Mouse (Mus musculus): ENCODE measurements around the gene Nrip2. TPM values are rescaled to one million over a fixed set of nuclear protein-coding genes. Genes with fewer than 3 reads are reported as not detected.

The Nrip2 gene
- polyA plus RNA-seq, 1 experiment from 2014 or later = 8.3 TPM

- Histone ChIP-seq H3K4me3 (replicated peaks; ENCODE audit: low read length) (peak overlapping the region; percentile 90), H3K27ac (ENCODE audit: low read length) (no peak overlapping the region), H3K27me3 (replicated peaks; ENCODE audit: control insufficient read depth, insufficient read depth, low read length) (no peaks in the 10 kb centered on the region), H3K4me2 (ENCODE audit: low read length) (peak overlapping the region; percentile 66), H3K9ac (replicated peaks; ENCODE audit: low read depth, low read length) (peak overlapping the region; percentile 40), H3K36me3 (ENCODE audit: control insufficient read depth, insufficient read depth) (peaks cover 18% of the 10 kb centered on the region), H3K9me3 (ENCODE audit: control insufficient read depth, low read length) (no peaks in the 10 kb centered on the region), H3K4me1 (replicated peaks; ENCODE audit: control insufficient read depth, insufficient read depth, low read length) (peaks cover 16% of the 10 kb centered on the region)
- 30% methylated on average over 18 of the region's 18 CpGs for WGBS
- peak; percentile 45; the same call in 1 of the 2 replicates for ATAC-seq
Observed at GRCm38 (mm10) chr6:128438871-128439341, 39.8 kb downstream of the Nrip2 start.

- no peak overlapping the region for H3K9ac ChIP-seq (replicated peaks; ENCODE audit: low read depth, low read length)
- no peaks in the 10 kb centered on the region for H3K27me3 ChIP-seq (replicated peaks; ENCODE audit: control insufficient read depth, insufficient read depth, low read length)
- H3K4me3 ChIP-seq (replicated peaks; ENCODE audit: low read length) = no peak overlapping the region
- H3K4me1 ChIP-seq (replicated peaks; ENCODE audit: control insufficient read depth, insufficient read depth, low read length) = peaks cover 16% of the 10 kb centered on the region
- no peaks in the 10 kb centered on the region for H3K9me3 ChIP-seq (ENCODE audit: control insufficient read depth, low read length)
- H3K36me3 ChIP-seq (ENCODE audit: control insufficient read depth, insufficient read depth) = peaks cover 6% of the 10 kb centered on the region
- H3K4me2 ChIP-seq (ENCODE audit: low read length) = no peak overlapping the region
- WGBS = 91% methylated on average over 2 of the region's 2 CpGs
- ATAC-seq = no peak
- H3K27ac ChIP-seq (ENCODE audit: low read length) = no peak overlapping the region
Observed at GRCm38 (mm10) chr6:128440238-128440637, 41.1 kb downstream of the Nrip2 start.

- peak; percentile 77 for ATAC-seq
- Histone ChIP-seq H3K4me3 (replicated peaks; ENCODE audit: low read length) (no peak overlapping the region), H3K4me2 (ENCODE audit: low read length) (peak overlapping the region; percentile 37), H3K9me3 (ENCODE audit: control insufficient read depth, low read length) (no peaks in the 10 kb centered on the region), H3K36me3 (ENCODE audit: control insufficient read depth, insufficient read depth) (no peaks in the 10 kb centered on the region), H3K4me1 (replicated peaks; ENCODE audit: control insufficient read depth, insufficient read depth, low read length) (peaks cover 8% of the 10 kb centered on the region), H3K9ac (replicated peaks; ENCODE audit: low read depth, low read length) (no peak overlapping the region), H3K27ac (ENCODE audit: low read length) (no peak overlapping the region), H3K27me3 (replicated peaks; ENCODE audit: control insufficient read depth, insufficient read depth, low read length) (no peaks in the 10 kb centered on the region)
- 9% methylated on average over 14 of the region's 14 CpGs for WGBS
Observed at GRCm38 (mm10) chr6:128445761-128446535, 46.9 kb downstream of the Nrip2 start.

GRCm38 (mm10) chr6:128447063-128447462 lies 48.0 kb downstream of the Nrip2 start:
- no peaks in the 10 kb centered on the region for H3K9me3 ChIP-seq (ENCODE audit: control insufficient read depth, low read length)
- H3K27me3 ChIP-seq (replicated peaks; ENCODE audit: control insufficient read depth, insufficient read depth, low read length) = no peaks in the 10 kb centered on the region
- WGBS = 98% methylated on average over 5 of the region's 5 CpGs
- no peak overlapping the region for H3K4me3 ChIP-seq (replicated peaks; ENCODE audit: low read length)
- no peak overlapping the region for H3K9ac ChIP-seq (replicated peaks; ENCODE audit: low read depth, low read length)
- H3K4me1 ChIP-seq (replicated peaks; ENCODE audit: control insufficient read depth, insufficient read depth, low read length) = peaks cover 8% of the 10 kb centered on the region
- H3K4me2 ChIP-seq (ENCODE audit: low read length) = no peak overlapping the region
- no peak overlapping the region for H3K27ac ChIP-seq (ENCODE audit: low read length)
- no peaks in the 10 kb centered on the region for H3K36me3 ChIP-seq (ENCODE audit: control insufficient read depth, insufficient read depth)
- ATAC-seq = no peak

GRCm38 (mm10) chr6:128455835-128456605 lies 56.9 kb downstream of the Nrip2 start:
- Histone ChIP-seq H3K27ac (ENCODE audit: low read length) (no peak overlapping the region), H3K27me3 (replicated peaks; ENCODE audit: control insufficient read depth, insufficient read depth, low read length) (no peaks in the 10 kb centered on the region), H3K4me2 (ENCODE audit: low read length) (no peak overlapping the region), H3K4me1 (replicated peaks; ENCODE audit: control insufficient read depth, insufficient read depth, low read length) (no peaks in the 10 kb centered on the region), H3K36me3 (ENCODE audit: control insufficient read depth, insufficient read depth) (no peaks in the 10 kb centered on the region), H3K9ac (replicated peaks; ENCODE audit: low read depth, low read length) (no peak overlapping the region), H3K9me3 (ENCODE audit: control insufficient read depth, low read length) (no peaks in the 10 kb centered on the region), H3K4me3 (replicated peaks; ENCODE audit: low read length) (no peak overlapping the region)
- 80% methylated on average over 12 of the region's 12 CpGs for WGBS
- ATAC-seq = no peak

GRCm38 (mm10) chr6:128457186-128457585 lies 58.1 kb downstream of the Nrip2 start:
- WGBS = 89% methylated on average over 5 of the region's 5 CpGs
- no peak for ATAC-seq
- no peaks in the 10 kb centered on the region for H3K9me3 ChIP-seq (ENCODE audit: control insufficient read depth, low read length)

GRCm38 (mm10) chr6:128460321-128460720 lies 61.2 kb downstream of the Nrip2 start:
- Histone ChIP-seq H3K27ac (ENCODE audit: low read length) (no peak overlapping the region), H3K4me1 (replicated peaks; ENCODE audit: control insufficient read depth, insufficient read depth, low read length) (no peaks in the 10 kb centered on the region), H3K27me3 (replicated peaks; ENCODE audit: control insufficient read depth, insufficient read depth, low read length) (no peaks in the 10 kb centered on the region), H3K9me3 (ENCODE audit: control insufficient read depth, low read length) (no peaks in the 10 kb centered on the region), H3K36me3 (ENCODE audit: control insufficient read depth, insufficient read depth) (no peaks in the 10 kb centered on the region), H3K4me3 (replicated peaks; ENCODE audit: low read length) (no peak overlapping the region), H3K4me2 (ENCODE audit: low read length) (no peak overlapping the region), H3K9ac (replicated peaks; ENCODE audit: low read depth, low read length) (no peak overlapping the region)
- 35% methylated on average over 2 of the region's 2 CpGs for WGBS
- ATAC-seq = no peak

More at GRCm38 (mm10) chr6:128457186-128457585, 58.1 kb downstream of the Nrip2 start:
- no peaks in the 10 kb centered on the region for H3K36me3 ChIP-seq (ENCODE audit: control insufficient read depth, insufficient read depth)
- no peak overlapping the region for H3K4me2 ChIP-seq (ENCODE audit: low read length)
- no peaks in the 10 kb centered on the region for H3K4me1 ChIP-seq (replicated peaks; ENCODE audit: control insufficient read depth, insufficient read depth, low read length)
- H3K9ac ChIP-seq (replicated peaks; ENCODE audit: low read depth, low read length) = no peak overlapping the region
- H3K4me3 ChIP-seq (replicated peaks; ENCODE audit: low read length) = no peak overlapping the region
- H3K27ac ChIP-seq (ENCODE audit: low read length) = no peak overlapping the region
- no peaks in the 10 kb centered on the region for H3K27me3 ChIP-seq (replicated peaks; ENCODE audit: control insufficient read depth, insufficient read depth, low read length)

GRCm38 (mm10) chr6:128460729-128461503 lies 61.8 kb downstream of the Nrip2 start:
- no peak overlapping the region for H3K9ac ChIP-seq (replicated peaks; ENCODE audit: low read depth, low read length)
- peaks cover 1% of the 10 kb centered on the region; the same call in 1 of the 2 replicates for H3K4me1 ChIP-seq (replicated peaks; ENCODE audit: control insufficient read depth, insufficient read depth, low read length)
- H3K27me3 ChIP-seq (replicated peaks; ENCODE audit: control insufficient read depth, insufficient read depth, low read length) = no peaks in the 10 kb centered on the region
- no peak overlapping the region for H3K4me3 ChIP-seq (replicated peaks; ENCODE audit: low read length)
- no peak overlapping the region for H3K27ac ChIP-seq (ENCODE audit: low read length)
- no peak for ATAC-seq
- H3K9me3 ChIP-seq (ENCODE audit: control insufficient read depth, low read length) = no peaks in the 10 kb centered on the region
- no peaks in the 10 kb centered on the region for H3K36me3 ChIP-seq (ENCODE audit: control insufficient read depth, insufficient read depth)
- WGBS = 72% methylated on average over 14 of the region's 14 CpGs
- no peak overlapping the region for H3K4me2 ChIP-seq (ENCODE audit: low read length)

- Histone ChIP-seq H3K9me3 (ENCODE audit: control insufficient read depth, low read length) (no peaks in the 10 kb centered on the region), H3K36me3 (ENCODE audit: control insufficient read depth, insufficient read depth) (no peaks in the 10 kb centered on the region), H3K4me1 (replicated peaks; ENCODE audit: control insufficient read depth, insufficient read depth, low read length) (peaks cover 5% of the 10 kb centered on the region; the same call in 1 of the 2 replicates), H3K27ac (ENCODE audit: low read length) (no peak overlapping the region), H3K4me3 (replicated peaks; ENCODE audit: low read length) (no peak overlapping the region), H3K9ac (replicated peaks; ENCODE audit: low read depth, low read length) (no peak overlapping the region), H3K27me3 (replicated peaks; ENCODE audit: control insufficient read depth, insufficient read depth, low read length) (no peaks in the 10 kb centered on the region), H3K4me2 (ENCODE audit: low read length) (no peak overlapping the region)
- ATAC-seq = no peak
Observed at GRCm38 (mm10) chr6:128461606-128462005, 62.5 kb downstream of the Nrip2 start.

All from forebrain, embryonic 16.5 days (tissue).